Mouse (Mus musculus): ENCODE measurements around the gene Gipc3. TPM values are rescaled to one million over a fixed set of nuclear protein-coding genes. Genes with fewer than 3 reads are reported as not detected.

Gipc3 gene
- polyA plus RNA-seq (2015; fragmentation: Nextera tagmentation; extraction: Ambion mirVana): 0.05 TPM in 1 of 2 replicates, not detected in the other

GRCm38 (mm10) chr10:81342686-81343505 is at the start of gene Gipc3:
Gene Gipc3, minus strand, starts transcription at chr10:81343266.
- H3K9ac ChIP-seq (ENCODE audit: low read length): peak within 1 kb of the TSS; percentile 78
- ATAC-seq (ENCODE audit: insufficient read depth, low FRiP score): no peak
- H3K27ac ChIP-seq (ENCODE audit: low read length): no peak within 1 kb of the TSS
- H3K4me1 ChIP-seq (ENCODE audit: control insufficient read depth, insufficient read depth, low read length): peaks cover 24% of the 10 kb centered on the region
- H3K4me3 ChIP-seq (replicated peaks; ENCODE audit: low read length): peak within 1 kb of the TSS; percentile 51
- H3K9me3 ChIP-seq (replicated peaks; ENCODE audit: control insufficient read depth, low read length): no peaks in the 10 kb centered on the region
- H3K27me3 ChIP-seq (ENCODE audit: control insufficient read depth, insufficient read depth, low read length): peaks cover 20% of the 10 kb centered on the region
- H3K4me2 ChIP-seq (ENCODE audit: low read depth, low read length): peak within 1 kb of the TSS; percentile 83
- WGBS: 3% methylated on average over 65 of the region's 67 CpGs
- H3K36me3 ChIP-seq (ENCODE audit: control insufficient read depth, insufficient read depth, low read length): peaks cover 7% of the 10 kb centered on the region; the same call in 1 of the 2 replicates

GRCm38 (mm10) chr10:81392781-81393185 is 49.7 kb upstream of the Gipc3 start, which contains the start of gene Smim24:
Gene Smim24, plus strand, starts transcription at chr10:81393051.
- H3K4me3 ChIP-seq (replicated peaks; ENCODE audit: low read length): peak within 1 kb of the TSS; percentile 47
- peak within 1 kb of the TSS; percentile 71 for H3K4me2 ChIP-seq (ENCODE audit: low read depth, low read length)
- no peaks in the 10 kb centered on the region for H3K27me3 ChIP-seq (ENCODE audit: control insufficient read depth, insufficient read depth, low read length)
- peak within 1 kb of the TSS; percentile 71 for H3K27ac ChIP-seq (ENCODE audit: low read length)
- WGBS: 56% methylated on average over 14 of the region's 14 CpGs
- H3K36me3 ChIP-seq (ENCODE audit: control insufficient read depth, insufficient read depth, low read length): peaks cover 2% of the 10 kb centered on the region; the same call in 1 of the 2 replicates
- peak within 1 kb of the TSS; percentile 77 for H3K9ac ChIP-seq (ENCODE audit: low read length)
- H3K4me1 ChIP-seq (ENCODE audit: control insufficient read depth, insufficient read depth, low read length): peaks cover 22% of the 10 kb centered on the region
- ATAC-seq (ENCODE audit: insufficient read depth, low FRiP score): peak; percentile 37
- H3K9me3 ChIP-seq (replicated peaks; ENCODE audit: control insufficient read depth, low read length): no peaks in the 10 kb centered on the region

- peak overlapping the region; percentile 77; the same call in 1 of the 2 replicates for H3K9ac ChIP-seq (ENCODE audit: low read length)
- H3K4me1 ChIP-seq (ENCODE audit: control insufficient read depth, insufficient read depth, low read length): peaks cover 22% of the 10 kb centered on the region
- peak overlapping the region; percentile 71; the same call in 1 of the 2 replicates for H3K27ac ChIP-seq (ENCODE audit: low read length)
- WGBS: 66% methylated on average over 6 of the region's 6 CpGs
- H3K9me3 ChIP-seq (replicated peaks; ENCODE audit: control insufficient read depth, low read length): no peaks in the 10 kb centered on the region
- no peaks in the 10 kb centered on the region for H3K27me3 ChIP-seq (ENCODE audit: control insufficient read depth, insufficient read depth, low read length)
- peaks cover 6% of the 10 kb centered on the region; the same call in 1 of the 2 replicates for H3K36me3 ChIP-seq (ENCODE audit: control insufficient read depth, insufficient read depth, low read length)
- peak overlapping the region; percentile 71; the same call in 1 of the 2 replicates for H3K4me2 ChIP-seq (ENCODE audit: low read depth, low read length)
- H3K4me3 ChIP-seq (replicated peaks; ENCODE audit: low read length): no peak overlapping the region
- 0 out of 2 replicates have a peak, but pooled peaks have one; percentile 18 for ATAC-seq (ENCODE audit: insufficient read depth, low FRiP score)
These were observed 49.2 kb upstream of the Gipc3 start for GRCm38 (mm10) chr10:81392270-81392669.

GRCm38 (mm10) chr10:81390678-81390965 is 47.6 kb upstream of the Gipc3 start:
- ATAC-seq (ENCODE audit: insufficient read depth, low FRiP score): no peak
- Histone ChIP-seq H3K27me3 (ENCODE audit: control insufficient read depth, insufficient read depth, low read length) (no peaks in the 10 kb centered on the region), H3K27ac (ENCODE audit: low read length) (no peak overlapping the region), H3K4me2 (ENCODE audit: low read depth, low read length) (no peak overlapping the region), H3K9ac (ENCODE audit: low read length) (no peak overlapping the region), H3K36me3 (ENCODE audit: control insufficient read depth, insufficient read depth, low read length) (peaks cover 6% of the 10 kb centered on the region; the same call in 1 of the 2 replicates), H3K4me3 (replicated peaks; ENCODE audit: low read length) (no peak overlapping the region), H3K4me1 (ENCODE audit: control insufficient read depth, insufficient read depth, low read length) (peaks cover 24% of the 10 kb centered on the region), H3K9me3 (replicated peaks; ENCODE audit: control insufficient read depth, low read length) (no peaks in the 10 kb centered on the region)
- 89% methylated on average over 13 of the region's 13 CpGs for WGBS

GRCm38 (mm10) chr10:81389801-81390677 is 47.0 kb upstream of the Gipc3 start:
- peak; percentile 47; the same call in 1 of the 2 replicates for ATAC-seq (ENCODE audit: insufficient read depth, low FRiP score)
- Histone ChIP-seq H3K36me3 (ENCODE audit: control insufficient read depth, insufficient read depth, low read length) (peaks cover 6% of the 10 kb centered on the region; the same call in 1 of the 2 replicates), H3K4me2 (ENCODE audit: low read depth, low read length) (no peak overlapping the region), H3K9ac (ENCODE audit: low read length) (peak overlapping the region; percentile 31; the same call in 1 of the 2 replicates), H3K9me3 (replicated peaks; ENCODE audit: control insufficient read depth, low read length) (no peaks in the 10 kb centered on the region), H3K27ac (ENCODE audit: low read length) (peak overlapping the region; percentile 43; the same call in 1 of the 2 replicates), H3K4me1 (ENCODE audit: control insufficient read depth, insufficient read depth, low read length) (peaks cover 30% of the 10 kb centered on the region), H3K27me3 (ENCODE audit: control insufficient read depth, insufficient read depth, low read length) (no peaks in the 10 kb centered on the region), H3K4me3 (replicated peaks; ENCODE audit: low read length) (no peak overlapping the region)
- WGBS: 58% methylated on average over 23 of the region's 23 CpGs

- H3K27ac ChIP-seq (ENCODE audit: low read length): peak overlapping the region; percentile 43; the same call in 1 of the 2 replicates
- H3K4me2 ChIP-seq (ENCODE audit: low read depth, low read length): no peak overlapping the region
- no peaks in the 10 kb centered on the region for H3K9me3 ChIP-seq (replicated peaks; ENCODE audit: control insufficient read depth, low read length)
- peaks cover 33% of the 10 kb centered on the region for H3K4me1 ChIP-seq (ENCODE audit: control insufficient read depth, insufficient read depth, low read length)
- no peaks in the 10 kb centered on the region for H3K27me3 ChIP-seq (ENCODE audit: control insufficient read depth, insufficient read depth, low read length)
- ATAC-seq (ENCODE audit: insufficient read depth, low FRiP score): no peak
- peak overlapping the region; percentile 31; the same call in 1 of the 2 replicates for H3K9ac ChIP-seq (ENCODE audit: low read length)
- H3K36me3 ChIP-seq (ENCODE audit: control insufficient read depth, insufficient read depth, low read length): peaks cover 6% of the 10 kb centered on the region; the same call in 1 of the 2 replicates
- WGBS: 46% methylated on average over 3 of the region's 3 CpGs
- H3K4me3 ChIP-seq (replicated peaks; ENCODE audit: low read length): no peak overlapping the region
These were observed 46.3 kb upstream of the Gipc3 start for GRCm38 (mm10) chr10:81389373-81389772.

- Histone ChIP-seq H3K9me3 (replicated peaks; ENCODE audit: control insufficient read depth, low read length) (no peaks in the 10 kb centered on the region), H3K36me3 (ENCODE audit: control insufficient read depth, insufficient read depth, low read length) (peaks cover 6% of the 10 kb centered on the region; the same call in 1 of the 2 replicates), H3K9ac (ENCODE audit: low read length) (peak within 1 kb of the TSS; percentile 31; the same call in 1 of the 2 replicates), H3K27me3 (ENCODE audit: control insufficient read depth, insufficient read depth, low read length) (no peaks in the 10 kb centered on the region), H3K4me3 (replicated peaks; ENCODE audit: low read length) (no peak within 1 kb of the TSS), H3K4me1 (ENCODE audit: control insufficient read depth, insufficient read depth, low read length) (peaks cover 28% of the 10 kb centered on the region), H3K27ac (ENCODE audit: low read length) (peak within 1 kb of the TSS; percentile 43; the same call in 1 of the 2 replicates), H3K4me2 (ENCODE audit: low read depth, low read length) (no peak within 1 kb of the TSS)
- 50% methylated on average over 5 of the region's 5 CpGs for WGBS
- no peak for ATAC-seq (ENCODE audit: insufficient read depth, low FRiP score)
These were observed 45.5 kb upstream of the Gipc3 start, which contains the start of gene Gm48552 for GRCm38 (mm10) chr10:81388505-81389055. Gene Gm48552, plus strand, starts transcription at chr10:81389005.

GRCm38 (mm10) chr10:81387716-81388115 is 44.6 kb upstream of the Gipc3 start:
- no peak for ATAC-seq (ENCODE audit: insufficient read depth, low FRiP score)
- H3K4me2 ChIP-seq (ENCODE audit: low read depth, low read length): no peak overlapping the region
- peaks cover 19% of the 10 kb centered on the region for H3K4me1 ChIP-seq (ENCODE audit: control insufficient read depth, insufficient read depth, low read length)
- WGBS: 95% methylated on average over 20 of the region's 20 CpGs
- no peaks in the 10 kb centered on the region for H3K27me3 ChIP-seq (ENCODE audit: control insufficient read depth, insufficient read depth, low read length)
- no peak overlapping the region for H3K4me3 ChIP-seq (replicated peaks; ENCODE audit: low read length)
- H3K27ac ChIP-seq (ENCODE audit: low read length): no peak overlapping the region
- H3K36me3 ChIP-seq (ENCODE audit: control insufficient read depth, insufficient read depth, low read length): peaks cover 6% of the 10 kb centered on the region; the same call in 1 of the 2 replicates
- H3K9ac ChIP-seq (ENCODE audit: low read length): no peak overlapping the region
- no peaks in the 10 kb centered on the region for H3K9me3 ChIP-seq (replicated peaks; ENCODE audit: control insufficient read depth, low read length)

Data from stomach, embryonic 16.5 days (tissue).